Mouse (Mus musculus): ENCODE measurements around the gene Hivep3.

The Hivep3 gene

GRCm38 (mm10) chr4:119950181-119950580 lies 216.6 kb downstream of the Hivep3 start:
- no peak for DNase-seq

- no peak for DNase-seq
These were observed 217.5 kb downstream of the Hivep3 start for GRCm38 (mm10) chr4:119951081-119951480.

DNA sequence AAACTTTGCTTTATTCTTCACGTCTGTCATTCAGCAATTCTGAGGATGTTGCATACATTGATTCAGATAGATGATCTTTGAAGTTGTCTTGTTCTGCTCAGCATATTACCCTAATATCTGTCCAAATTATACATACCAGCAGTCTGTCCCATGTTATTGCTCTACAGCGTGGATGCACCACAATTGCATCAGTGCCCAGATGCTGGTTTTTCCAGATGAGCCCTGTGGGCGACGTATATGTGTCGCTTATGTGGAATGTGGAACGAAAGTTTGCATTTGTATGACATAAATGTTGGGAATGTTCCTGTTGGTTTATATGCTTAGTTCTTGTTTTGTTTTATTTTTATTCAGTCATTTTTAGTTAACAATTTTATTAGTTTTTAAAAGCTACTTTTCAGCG lies 221.4 kb downstream of the Hivep3 start:
- DNase-seq: no peak

DNA sequence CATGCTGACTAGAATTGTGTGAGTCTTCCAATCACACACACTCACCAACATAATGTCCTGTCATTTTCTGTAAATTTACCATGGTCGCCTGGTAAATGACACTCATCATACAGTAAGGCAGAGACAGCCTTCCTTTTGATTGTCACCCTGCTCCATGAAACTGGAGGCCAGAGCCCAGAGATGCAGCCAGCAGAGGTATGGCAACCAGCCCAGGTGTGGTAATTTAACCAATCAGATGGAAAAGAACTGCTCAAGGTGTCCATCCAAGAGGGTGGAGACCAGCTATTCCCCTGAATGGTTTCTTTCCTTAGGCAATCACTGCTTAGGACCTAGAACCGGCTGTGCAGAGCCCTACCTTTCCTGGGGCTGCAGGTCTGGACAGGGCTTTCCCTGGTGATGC lies 224.4 kb downstream of the Hivep3 start:
- no peak for DNase-seq

- peak; percentile 70 to 74 for DNase-seq
These were observed 225.7 kb downstream of the Hivep3 start for GRCm38 (mm10) chr4:119959293-119959692.

DNA sequence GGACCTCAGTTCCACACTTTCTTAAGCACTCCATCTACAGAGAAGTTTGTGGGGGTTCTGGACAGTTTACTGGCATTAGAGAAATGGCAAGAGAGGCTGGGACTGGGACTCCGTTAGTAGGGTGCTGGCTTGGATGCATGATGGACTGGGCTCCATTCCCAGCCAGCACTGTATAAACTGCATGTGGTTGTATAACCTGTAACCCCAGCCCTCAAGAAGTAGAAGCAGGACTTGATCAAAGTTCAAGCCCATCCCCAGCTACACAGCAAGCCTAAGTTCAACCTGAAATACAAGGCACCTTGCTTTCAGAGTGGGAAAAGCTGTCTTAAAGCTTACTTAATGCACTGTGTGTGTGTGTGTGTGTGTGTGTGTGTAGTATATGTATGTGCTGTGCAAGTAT lies 226.3 kb downstream of the Hivep3 start:
- DNase-seq: no peak

- DNase-seq: no peak
These were observed 226.9 kb downstream of the Hivep3 start for GRCm38 (mm10) chr4:119960523-119960922.

DNA sequence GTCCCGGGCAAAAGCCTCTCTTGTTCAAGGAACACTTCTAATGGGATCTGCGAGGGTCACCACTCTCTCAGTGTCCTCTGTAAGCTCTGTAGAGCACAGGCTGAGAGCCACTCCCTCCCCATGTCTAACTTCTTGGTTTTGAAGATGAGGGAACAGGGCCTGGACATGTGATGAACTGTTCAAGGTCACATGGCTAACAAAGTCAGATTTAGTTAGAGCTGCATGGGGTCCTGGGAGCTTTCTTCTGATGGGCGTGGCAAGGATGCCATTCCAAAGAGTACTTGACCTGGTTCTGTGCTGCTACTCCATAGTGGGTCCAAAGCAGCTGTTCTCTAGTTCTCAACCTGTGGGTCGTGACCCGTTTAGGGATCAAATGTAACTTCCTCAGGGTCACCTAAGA lies 227.6 kb downstream of the Hivep3 start:
- DNase-seq: no peak

GRCm38 (mm10) chr4:119962066-119962465 lies 228.5 kb downstream of the Hivep3 start:
- no peak for DNase-seq

DNA sequence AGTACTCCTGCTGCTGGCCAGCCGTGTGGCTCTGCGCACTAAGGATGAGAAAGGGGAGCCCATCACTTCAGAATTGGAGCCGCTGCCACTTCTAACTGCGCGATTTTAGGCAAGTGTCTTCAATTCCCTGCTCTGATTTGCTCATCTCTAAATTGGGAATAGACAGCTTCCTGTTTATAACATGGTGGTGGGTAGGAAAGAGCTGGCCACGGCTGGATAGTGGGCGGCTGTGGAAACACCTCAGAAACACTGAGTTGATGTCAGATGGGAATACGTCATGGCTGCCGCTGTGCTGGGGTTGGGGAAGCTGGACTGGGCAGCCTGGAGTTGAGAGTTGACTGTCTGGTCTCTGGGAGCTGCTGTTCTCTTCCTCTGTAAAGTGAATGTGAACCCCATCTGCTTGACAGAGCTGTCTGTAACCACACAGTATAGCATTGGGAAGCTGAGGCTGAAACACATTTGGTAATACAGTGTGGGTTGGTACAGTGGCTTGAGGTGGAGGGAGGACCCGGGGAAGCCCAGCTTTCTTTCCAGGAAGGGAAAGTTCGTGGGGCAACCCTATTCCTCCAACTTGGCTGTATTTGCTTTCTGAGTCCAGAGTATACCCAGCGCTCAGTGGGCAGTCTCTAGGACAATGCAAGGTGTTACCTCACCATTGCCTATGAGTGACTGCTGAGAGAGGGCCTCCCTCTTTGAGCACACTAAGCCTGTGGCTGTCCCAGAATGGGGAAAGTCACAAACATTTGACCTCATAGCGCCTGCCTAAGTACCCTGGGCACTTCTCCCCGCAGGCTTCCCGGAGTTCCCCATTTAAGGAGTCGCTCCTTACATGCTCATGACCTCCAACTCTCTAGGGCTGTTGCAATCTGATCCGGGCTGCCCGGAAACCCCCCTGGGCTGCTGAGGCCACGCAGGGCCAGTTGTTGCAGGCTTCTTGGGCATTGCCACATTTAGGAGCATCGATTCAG lies 232.8 kb downstream of the Hivep3 start:
- no peak for DNase-seq

- DNase-seq: no peak
These were observed 233.6 kb downstream of the Hivep3 start for GRCm38 (mm10) chr4:119967073-119967608.

DNA sequence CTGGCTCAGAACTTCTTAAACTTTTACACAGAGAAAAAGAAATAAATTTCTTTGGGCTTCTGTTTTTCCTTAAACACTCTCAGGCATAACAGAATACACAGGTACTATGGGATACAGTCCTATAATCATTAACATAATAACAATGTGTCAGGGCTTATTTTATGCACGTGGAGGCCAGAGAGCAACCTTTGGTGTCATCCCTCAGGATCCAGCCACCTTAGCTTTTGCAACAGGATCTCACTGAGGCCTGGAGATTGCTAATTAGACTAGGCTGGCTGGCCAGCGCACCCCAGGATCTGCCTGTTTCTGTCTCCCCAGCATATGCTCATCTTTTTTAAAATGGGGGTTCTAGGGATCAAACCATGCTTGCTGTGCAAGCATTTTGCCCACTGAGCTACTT lies 234.1 kb downstream of the Hivep3 start:
- DNase-seq: no peak

- no peak for DNase-seq
These were observed 234.5 kb downstream of the Hivep3 start for GRCm38 (mm10) chr4:119968071-119968470.

- no peak for DNase-seq
These were observed 235.3 kb downstream of the Hivep3 start for GRCm38 (mm10) chr4:119968887-119969286.

DNA sequence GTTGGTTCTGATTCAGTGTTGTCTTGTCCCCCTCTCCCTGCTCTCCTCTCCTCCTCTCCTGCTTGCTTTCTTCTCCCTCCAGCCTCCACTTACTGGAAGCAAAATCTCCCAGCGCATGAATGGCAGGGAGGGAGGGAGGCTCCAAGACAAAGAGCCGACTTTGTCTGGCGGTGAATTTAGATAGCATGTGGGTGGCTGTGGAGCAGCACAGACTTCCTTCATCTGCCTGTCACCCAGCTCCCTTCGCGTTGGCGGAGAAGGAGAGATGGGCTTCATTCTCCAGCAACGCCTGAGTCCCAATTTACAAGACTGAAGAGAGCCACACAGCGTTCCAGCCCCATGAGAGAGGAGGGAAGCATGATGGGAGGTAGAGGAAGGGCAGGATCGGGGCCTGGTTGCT lies 236.6 kb downstream of the Hivep3 start:
- no peak for DNase-seq

DNA sequence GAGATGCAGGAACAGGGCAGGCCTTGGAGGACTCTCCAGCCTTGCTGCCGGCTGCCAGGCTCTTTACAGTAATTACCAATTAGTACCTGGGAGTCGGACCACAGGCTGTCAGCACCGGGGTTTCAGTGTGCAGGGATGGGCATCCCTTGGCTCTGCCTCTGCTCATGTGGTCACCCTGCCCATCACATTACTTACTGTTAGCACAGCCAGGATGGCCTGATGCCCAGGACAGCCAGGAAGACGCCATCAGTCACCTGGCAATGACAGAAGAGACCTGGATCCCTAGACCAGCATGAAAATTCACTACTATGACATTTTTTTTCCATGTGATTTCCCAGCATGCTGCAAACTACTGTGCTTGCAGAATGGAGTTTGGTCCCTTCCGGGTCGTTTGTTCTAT lies 238.8 kb downstream of the Hivep3 start:
- no peak for DNase-seq

- DNase-seq: no peak
These were observed 240.4 kb downstream of the Hivep3 start for GRCm38 (mm10) chr4:119973729-119974605.

DNA sequence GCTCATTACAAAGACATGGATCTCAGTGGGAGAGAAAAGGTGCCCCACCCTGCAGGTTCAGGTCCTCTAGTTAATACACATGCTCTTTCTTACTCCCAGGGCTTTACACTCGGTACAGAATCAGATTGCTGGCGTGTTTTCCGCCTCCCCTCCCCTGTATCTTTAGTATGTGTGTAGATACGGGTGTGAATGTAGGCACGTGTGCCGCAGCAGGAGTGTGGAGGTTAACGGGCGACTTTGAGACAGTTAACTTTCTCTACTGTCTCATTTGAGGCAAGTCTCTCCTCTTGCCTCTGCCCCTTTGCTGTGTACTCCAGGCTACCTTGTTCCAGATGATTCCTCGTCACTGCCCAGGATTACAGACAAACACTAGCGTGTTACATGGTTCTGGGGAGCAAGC lies 241.7 kb downstream of the Hivep3 start:
- no peak for DNase-seq

DNA sequence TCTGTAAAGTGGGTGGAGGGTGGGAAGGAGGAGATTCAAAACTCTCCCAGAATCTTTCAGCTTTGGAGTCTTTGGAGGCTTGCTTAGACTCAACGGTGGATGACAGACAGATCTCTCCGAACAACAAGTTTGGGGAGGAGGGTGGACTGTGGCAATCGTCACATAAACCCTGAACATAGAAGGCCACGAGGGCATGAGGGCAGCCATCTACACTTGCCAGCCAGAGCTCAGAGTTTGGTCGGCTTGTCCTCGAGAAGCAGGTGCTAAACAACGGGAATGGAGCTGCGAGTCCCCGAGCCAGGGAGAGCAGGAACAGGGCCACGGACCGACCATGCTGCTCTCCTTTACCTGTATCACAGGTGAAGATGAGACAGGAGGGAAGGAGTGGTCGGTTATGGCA lies 242.2 kb downstream of the Hivep3 start:
- DNase-seq: no peak

GRCm38 (mm10) chr4:119976428-119977168 lies 243.0 kb downstream of the Hivep3 start:
- no peak for DNase-seq

DNA sequence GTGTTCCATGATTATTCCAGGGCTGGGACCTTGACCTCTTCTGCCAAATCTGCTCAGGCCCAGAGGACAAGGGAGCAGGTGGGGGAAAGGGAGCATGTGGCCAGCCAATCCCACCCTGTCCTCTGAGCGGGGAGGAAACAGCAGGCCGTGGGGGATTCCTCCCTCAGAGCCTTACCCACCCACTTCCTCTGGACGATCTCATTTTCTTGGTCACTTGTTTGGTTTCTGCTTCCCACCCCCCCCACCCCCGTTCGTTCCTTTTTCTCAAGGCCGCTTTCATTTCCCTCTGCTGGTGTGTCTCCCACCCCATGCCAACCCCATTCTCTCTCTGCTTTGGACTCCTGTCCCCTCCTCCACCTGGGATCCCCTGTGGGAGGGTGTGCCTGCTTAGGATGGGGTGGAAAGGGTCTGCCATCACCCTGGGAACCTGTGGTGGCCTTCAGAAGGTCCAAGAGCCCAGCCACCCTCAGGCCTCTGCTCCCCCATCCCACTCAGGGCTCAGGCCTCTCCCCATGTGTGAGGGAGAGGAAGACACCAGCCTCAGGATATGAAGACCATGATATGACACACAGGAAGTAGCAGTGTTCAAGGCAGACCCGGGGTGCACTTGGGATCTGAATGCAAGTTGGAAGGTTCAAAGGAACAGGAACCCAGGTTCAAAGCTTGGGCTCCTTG lies 244.4 kb downstream of the Hivep3 start:
- peak in 1 of 2 experiments; percentile 28 for DNase-seq

DNA sequence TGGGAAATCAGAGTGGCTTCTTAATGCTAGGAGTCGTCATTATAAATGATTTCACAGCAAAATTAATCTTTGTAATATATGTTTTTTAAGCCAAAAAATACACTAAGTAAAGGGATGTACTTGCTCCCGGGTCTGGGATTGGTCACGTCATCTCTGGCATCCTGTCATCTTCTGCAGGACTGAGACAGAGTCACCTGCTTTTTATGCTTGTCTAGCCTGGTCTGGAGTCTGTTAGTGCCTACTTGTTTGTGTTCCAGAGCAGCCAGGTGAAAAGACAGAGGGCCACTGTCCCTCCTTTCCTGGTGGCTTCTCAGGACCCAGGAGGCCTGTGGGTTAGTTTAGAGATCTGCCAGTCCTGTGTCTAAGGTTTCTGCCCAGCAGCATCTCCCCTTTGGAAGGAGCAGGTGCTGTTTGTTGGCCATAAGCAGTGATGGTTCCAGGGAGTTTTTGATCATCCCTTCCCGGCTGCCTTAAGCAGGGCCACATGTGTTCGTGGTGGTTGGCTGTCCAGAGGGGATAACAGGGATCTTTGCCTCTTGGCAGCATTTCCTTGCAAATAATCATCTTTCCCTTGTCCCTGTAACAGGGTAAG lies 245.8 kb downstream of the Hivep3 start:
- no peak for DNase-seq

Measured in spleen, adult 18-20 months (tissue).